Mouse (Mus musculus): ENCODE measurements around the gene Olfr239. TPM values are rescaled to one million over a fixed set of nuclear protein-coding genes. Genes with fewer than 3 reads are reported as not detected.
"Not testable (repeated sequence)": the region's sequence is repeated elsewhere in the genome, so short reads cannot be mapped to it uniquely, and the experiment has no call there.

The Olfr239 gene
- polyA plus RNA-seq (2014; fragmentation: Nextera tagmentation; extraction: Ambion mirVana) = not detected in 2 replicates

- ATAC-seq (ENCODE audit: insufficient number of reproducible peaks, low FRiP score, low TSS enrichment, low read depth); DNase-seq (ENCODE audit: low spot score); H3K9ac ChIP-seq (ENCODE audit: low read length); H3K36me3 ChIP-seq (ENCODE audit: control insufficient read depth, insufficient read depth, low read length); H3K27me3 ChIP-seq (ENCODE audit: control insufficient read depth, insufficient read depth, low read length); H3K4me1 ChIP-seq (ENCODE audit: control insufficient read depth, insufficient read depth, low read length); H3K4me2 ChIP-seq (ENCODE audit: low read depth, severe bottlenecking); H3K9me3 ChIP-seq (ENCODE audit: control insufficient read depth, low read length); H3K4me3 ChIP-seq (ENCODE audit: low read depth, low read length); H3K27ac ChIP-seq (replicated peaks; ENCODE audit: low read depth, low read length): not testable (repeated sequence)
- no CpG with 5 or more reads among the region's 2 CpGs for WGBS
Observed at GRCm38 (mm10) chr17:33191002-33191401, at the start of gene Olfr239. Gene Olfr239, plus strand, starts transcription at chr17:33191302.

DNA sequence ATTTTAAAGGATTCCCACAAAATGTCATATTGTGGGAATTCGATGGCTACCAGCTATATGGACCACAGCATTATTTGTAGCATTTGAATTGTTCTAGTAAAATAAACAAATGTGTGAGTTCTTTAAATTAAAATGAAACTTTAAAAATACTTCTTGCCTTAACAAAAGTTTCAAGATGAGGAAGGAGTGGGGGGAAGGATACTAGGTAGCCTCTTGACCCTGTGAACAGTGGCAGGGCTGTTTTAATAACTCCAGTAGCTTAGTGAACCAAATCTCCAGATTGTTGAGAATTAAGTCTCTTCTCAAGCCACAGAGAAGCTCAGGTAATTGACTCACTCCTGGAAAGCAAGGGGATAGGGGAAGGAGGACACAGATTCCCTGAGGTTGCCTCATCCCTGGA, 23.0 kb upstream of the Olfr239 start, which contains the start of gene Olfr55:
Olfr55 (plus strand) TSS at position 301 of the 400 bp plus-strand sequence.
- not testable (repeated sequence) for H3K4me3 ChIP-seq (ENCODE audit: low read depth, low read length); ATAC-seq (ENCODE audit: insufficient number of reproducible peaks, low FRiP score, low TSS enrichment, low read depth); H3K4me2 ChIP-seq (ENCODE audit: low read depth, severe bottlenecking); H3K36me3 ChIP-seq (ENCODE audit: control insufficient read depth, insufficient read depth, low read length); DNase-seq (ENCODE audit: low spot score); H3K27ac ChIP-seq (replicated peaks; ENCODE audit: low read depth, low read length); H3K9me3 ChIP-seq (ENCODE audit: control insufficient read depth, low read length); H3K4me1 ChIP-seq (ENCODE audit: control insufficient read depth, insufficient read depth, low read length); H3K9ac ChIP-seq (ENCODE audit: low read length); H3K27me3 ChIP-seq (ENCODE audit: control insufficient read depth, insufficient read depth, low read length)
- 87% methylated on average over 1 of the region's 1 CpGs for WGBS

DNA sequence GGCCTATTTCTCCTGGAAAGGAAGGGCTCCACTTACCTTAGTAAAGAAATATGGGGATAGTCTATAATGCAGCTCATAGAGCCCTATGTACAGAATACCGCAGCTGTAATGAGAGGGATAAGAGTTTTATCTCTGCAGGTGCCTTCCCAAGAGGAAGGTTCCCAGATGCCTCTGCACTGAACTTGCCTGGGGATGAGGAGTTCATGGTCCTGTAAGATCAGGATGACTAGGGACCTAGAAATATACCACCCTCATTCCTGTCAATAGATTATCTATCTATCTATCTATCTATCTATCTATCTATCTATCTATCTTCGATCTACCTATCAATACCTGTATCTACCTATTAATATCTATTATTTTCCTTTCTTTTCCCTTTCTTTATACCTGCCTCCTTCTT, 30.5 kb downstream of the Olfr239 start, which contains the start of gene Olfr1564:
Olfr1564 (minus strand) TSS at position 101 of the 400 bp plus-strand sequence.
- no peak within 1 kb of the TSS for H3K27ac ChIP-seq (replicated peaks; ENCODE audit: low read depth, low read length)
- no peaks in the 10 kb centered on the region for H3K4me1 ChIP-seq (ENCODE audit: control insufficient read depth, insufficient read depth, low read length)
- H3K27me3 ChIP-seq (ENCODE audit: control insufficient read depth, insufficient read depth, low read length) = no peaks in the 10 kb centered on the region
- no peaks in the 10 kb centered on the region for H3K9me3 ChIP-seq (ENCODE audit: control insufficient read depth, low read length)
- 87% methylated on average over 2 of the region's 2 CpGs for WGBS
- no peak for DNase-seq (ENCODE audit: low spot score)
- H3K4me3 ChIP-seq (ENCODE audit: low read depth, low read length) = no peak within 1 kb of the TSS
- H3K4me2 ChIP-seq (ENCODE audit: low read depth, severe bottlenecking) = no peak within 1 kb of the TSS
- ATAC-seq (ENCODE audit: insufficient number of reproducible peaks, low FRiP score, low TSS enrichment, low read depth) = no peak
- no peak within 1 kb of the TSS for H3K9ac ChIP-seq (ENCODE audit: low read length)
- H3K36me3 ChIP-seq (ENCODE audit: control insufficient read depth, insufficient read depth, low read length) = no peaks in the 10 kb centered on the region

DNA sequence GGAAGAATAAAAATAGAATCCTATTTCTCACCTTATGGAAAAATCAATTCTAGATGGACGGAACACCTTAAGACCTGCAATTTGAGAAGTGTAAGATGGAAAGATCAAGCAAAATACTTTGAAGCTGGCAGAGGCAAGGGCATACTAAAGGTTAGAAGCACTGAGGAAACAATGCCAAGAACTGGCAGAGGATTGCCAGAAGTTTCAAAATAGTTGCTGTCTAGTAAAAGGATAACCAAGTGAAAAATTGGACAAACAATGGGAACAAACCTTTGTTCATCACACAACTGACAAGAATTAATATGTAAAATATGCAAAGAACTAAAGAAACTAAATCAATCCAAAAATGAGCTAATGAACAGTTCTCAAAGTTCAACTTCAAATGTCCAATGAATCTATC, 45.5 kb downstream of the Olfr239 start:
- not testable (repeated sequence) for H3K9me3 ChIP-seq (ENCODE audit: control insufficient read depth, low read length); H3K9ac ChIP-seq (ENCODE audit: low read length); H3K27me3 ChIP-seq (ENCODE audit: control insufficient read depth, insufficient read depth, low read length); H3K36me3 ChIP-seq (ENCODE audit: control insufficient read depth, insufficient read depth, low read length); ATAC-seq (ENCODE audit: insufficient number of reproducible peaks, low FRiP score, low TSS enrichment, low read depth); H3K27ac ChIP-seq (replicated peaks; ENCODE audit: low read depth, low read length); H3K4me1 ChIP-seq (ENCODE audit: control insufficient read depth, insufficient read depth, low read length); H3K4me2 ChIP-seq (ENCODE audit: low read depth, severe bottlenecking); DNase-seq (ENCODE audit: low spot score); H3K4me3 ChIP-seq (ENCODE audit: low read depth, low read length)
- WGBS = 96% methylated on average over 1 of the region's 1 CpGs

Other genes starting within 250 kb of the Olfr239 start
- 2.7 and 4.1 TPM in 2 replicates for gene Cyp4f13, start 243.9 kb upstream of the Olfr239 start, polyA plus RNA-seq (2014; fragmentation: Nextera tagmentation; extraction: Ambion mirVana)
- gene Zfp472, start 225.5 kb upstream of the Olfr239 start, polyA plus RNA-seq (2014; fragmentation: Nextera tagmentation; extraction: Ambion mirVana) = 14.0 and 14.5 TPM in 2 replicates
- gene Zfp952, start 198.2 kb upstream of the Olfr239 start, polyA plus RNA-seq (2014; fragmentation: Nextera tagmentation; extraction: Ambion mirVana) = 15.5 TPM in 2 replicates
- gene Zfp763, start 157.9 kb upstream of the Olfr239 start, polyA plus RNA-seq (2014; fragmentation: Nextera tagmentation; extraction: Ambion mirVana) = 17.0 and 19.1 TPM in 2 replicates
- gene 4921501E09Rik, start 123.2 kb upstream of the Olfr239 start, polyA plus RNA-seq (2014; fragmentation: Nextera tagmentation; extraction: Ambion mirVana) = not detected in 2 replicates
- 8.4 and 9.9 TPM in 2 replicates for gene Zfp563, start 102.0 kb upstream of the Olfr239 start, polyA plus RNA-seq (2014; fragmentation: Nextera tagmentation; extraction: Ambion mirVana)
- not detected in 2 replicates for gene Morc2b, start 51.6 kb upstream of the Olfr239 start, polyA plus RNA-seq (2014; fragmentation: Nextera tagmentation; extraction: Ambion mirVana)
- gene Olfr55, start 22.9 kb upstream of the Olfr239 start, polyA plus RNA-seq (2014; fragmentation: Nextera tagmentation; extraction: Ambion mirVana) = 0.04 TPM in 1 of 2 replicates, not detected in the other
- not detected in 2 replicates for gene Olfr1564, start 30.4 kb downstream of the Olfr239 start, polyA plus RNA-seq (2014; fragmentation: Nextera tagmentation; extraction: Ambion mirVana)
- gene Zfp955a, start 63.8 kb downstream of the Olfr239 start, polyA plus RNA-seq (2014; fragmentation: Nextera tagmentation; extraction: Ambion mirVana) = 18.8 and 19.1 TPM in 2 replicates
- 0.01 TPM in 1 of 2 replicates, not detected in the other for gene Olfr63, start 73.4 kb downstream of the Olfr239 start, polyA plus RNA-seq (2014; fragmentation: Nextera tagmentation; extraction: Ambion mirVana)
- gene Zfp955b, start 98.2 kb downstream of the Olfr239 start, polyA plus RNA-seq (2014; fragmentation: Nextera tagmentation; extraction: Ambion mirVana) = 9.3 TPM in 2 replicates
- 15.4 and 17.1 TPM in 2 replicates for gene Zfp81, start 167.6 kb downstream of the Olfr239 start, polyA plus RNA-seq (2014; fragmentation: Nextera tagmentation; extraction: Ambion mirVana)
- gene Zfp101, start 203.3 kb downstream of the Olfr239 start, polyA plus RNA-seq (2014; fragmentation: Nextera tagmentation; extraction: Ambion mirVana) = 27.2 and 27.8 TPM in 2 replicates
- not detected in 2 replicates for gene Actl9, start 241.6 kb downstream of the Olfr239 start, polyA plus RNA-seq (2014; fragmentation: Nextera tagmentation; extraction: Ambion mirVana)